Mouse (Mus musculus) megakaryocyte, embryonic 14.5 days (primary cell): ENCODE measurements around the gene Traf5. TPM values are rescaled to one million over a fixed set of nuclear protein-coding genes. Genes with fewer than 3 reads are reported as not detected.

Source experiments
- H3K27me3 ChIP-seq: replicated peaks from 2 replicates; pipeline ENCODE3; 2012; ENCODE audit warnings: inconsistent platforms
- H3K36me3 ChIP-seq: replicated peaks from 2 replicates; pipeline ENCODE3; 2012; ENCODE audit warnings: low read length, inconsistent platforms, mixed read lengths
- H3K4me1 ChIP-seq: 2 replicates; pipeline ENCODE4 v1.6.1; 2012; ENCODE audit warnings: inconsistent platforms
- H3K4me3 ChIP-seq: replicated peaks from 2 replicates; pipeline ENCODE3; 2012; ENCODE audit warnings: moderate library complexity, mild to moderate bottlenecking, inconsistent platforms
- H3K9me3 ChIP-seq: 2 replicates; pipeline ENCODE4 v1.6.1; 2012; ENCODE audit warnings: inconsistent platforms
- FLI1 ChIP-seq: IDR thresholded peaks from 2 replicates; pipeline ENCODE4 v1.6.1; 2012; ENCODE audit warnings: low read length, inconsistent platforms, mixed read lengths
- GATA1 ChIP-seq: IDR thresholded peaks from 3 replicates; pipeline ENCODE4 v1.6.1; 2012; ENCODE audit warnings: mixed read lengths, low read length, inconsistent platforms, borderline replicate concordance
- polyA plus RNA-seq: library from polyadenylated mRNA; stranded (reverse); fragments of >175 nt; gene quantifications from 2 replicates; pipeline ENCODE4 v1.2.3, GENCODE M21; 2012; ENCODE audit warnings: low replicate concordance; ENCODE audit not compliant: insufficient read depth

Traf5 gene
- 3.8 and 8.2 TPM in 2 replicates for polyA plus RNA-seq

- Histone ChIP-seq H3K27me3 (peaks cover 7% of the 10 kb centered on the region), H3K36me3 (peaks cover 39% of the 10 kb centered on the region), H3K4me3 (peak within 1 kb of the TSS; percentile 97), H3K9me3 (no peaks in the 10 kb centered on the region), H3K4me1 (peaks cover 60% of the 10 kb centered on the region)
- TF ChIP-seq FLI1 (no peak), GATA1 (no peak)
Measured at GRCm38 (mm10) chr1:192091806-192092772, at the start of gene Traf5. TSS of gene Traf5 (minus strand) at chr1:192092559.

DNA sequence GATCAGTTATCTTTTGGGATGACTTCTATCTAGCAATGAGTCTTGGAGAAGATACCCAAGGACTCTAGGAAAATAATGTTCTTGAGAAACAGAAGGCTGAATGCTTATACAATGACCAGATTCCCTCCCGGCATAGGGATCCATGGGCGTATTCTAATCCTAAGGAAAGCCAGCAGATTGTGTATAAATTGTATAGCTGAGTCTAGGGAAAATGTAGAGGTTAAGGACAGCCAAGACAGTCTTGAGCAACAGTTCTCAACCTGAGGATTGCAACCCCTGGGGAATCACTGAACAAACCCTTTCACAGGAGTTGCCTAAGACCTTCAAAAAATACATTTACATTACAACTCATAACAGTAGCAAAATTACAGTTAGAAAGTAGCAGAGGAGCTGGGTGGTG is 48.0 kb upstream of the Traf5 start:
- peaks cover 2% of the 10 kb centered on the region for H3K27me3 ChIP-seq
- H3K36me3 ChIP-seq: no peaks in the 10 kb centered on the region
- H3K9me3 ChIP-seq: peaks cover 24% of the 10 kb centered on the region
- no peak overlapping the region for H3K4me3 ChIP-seq
- no peak for TF ChIP-seq FLI1
- TF ChIP-seq GATA1: no peak
- H3K4me1 ChIP-seq: peaks cover 20% of the 10 kb centered on the region

- no peaks in the 10 kb centered on the region for H3K27me3 ChIP-seq
- H3K4me1 ChIP-seq: peaks cover 36% of the 10 kb centered on the region
- no peak for TF ChIP-seq GATA1
- TF ChIP-seq FLI1: no peak
- H3K9me3 ChIP-seq: peaks cover 8% of the 10 kb centered on the region
- H3K36me3 ChIP-seq: peaks cover 16% of the 10 kb centered on the region
- peak within 1 kb of the TSS; percentile 98 for H3K4me3 ChIP-seq
Measured at GRCm38 (mm10) chr1:192137926-192138910, 45.9 kb upstream of the Traf5 start, which contains the start of gene Rcor3. TSS of gene Rcor3 (minus strand) at chr1:192138062.

DNA sequence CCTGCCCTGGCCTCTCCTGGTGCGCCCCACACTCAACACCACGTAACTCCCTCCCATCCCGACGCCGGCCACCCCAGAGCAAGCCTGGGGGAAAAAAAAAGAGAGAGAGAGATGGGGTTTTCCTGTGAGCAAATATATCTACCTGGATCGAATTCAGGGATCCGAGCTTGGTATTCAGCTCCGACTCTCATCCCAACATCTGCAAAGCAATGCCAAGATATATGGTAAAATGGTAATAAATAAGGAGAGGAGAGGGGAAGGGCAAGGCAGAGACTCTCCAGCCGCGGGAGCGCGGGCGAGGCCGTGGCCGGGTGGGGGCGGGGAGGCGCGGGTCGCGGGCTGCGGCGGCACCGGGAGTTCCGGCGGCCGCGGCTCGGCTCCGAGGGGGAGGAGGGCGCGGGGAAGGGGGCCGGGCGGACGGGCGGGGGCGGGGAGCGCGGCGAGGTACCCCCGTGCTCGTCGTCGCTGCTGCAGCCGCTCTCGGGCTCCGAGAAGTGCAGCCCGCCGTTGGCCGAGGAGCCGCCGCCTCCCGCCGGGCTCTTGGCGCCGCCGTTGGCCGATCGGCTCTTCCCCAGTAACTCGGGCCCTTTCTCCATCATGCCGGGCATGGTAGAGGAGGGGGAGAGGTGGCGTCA is 45.0 kb upstream of the Traf5 start:
- Histone ChIP-seq H3K9me3 (peaks cover under 1% of the 10 kb centered on the region; the same call in 1 of the 2 replicates), H3K27me3 (no peaks in the 10 kb centered on the region), H3K4me1 (peaks cover 36% of the 10 kb centered on the region), H3K36me3 (peaks cover 23% of the 10 kb centered on the region), H3K4me3 (peak overlapping the region; percentile 98)
- TF ChIP-seq FLI1 (no peak), GATA1 (no peak)

GRCm38 (mm10) chr1:192136561-192137290 is 44.4 kb upstream of the Traf5 start:
- Histone ChIP-seq H3K4me3 (peak overlapping the region; percentile 98), H3K36me3 (peaks cover 29% of the 10 kb centered on the region), H3K9me3 (no peaks in the 10 kb centered on the region), H3K4me1 (peaks cover 39% of the 10 kb centered on the region), H3K27me3 (no peaks in the 10 kb centered on the region)
- TF ChIP-seq GATA1: no peak
- no peak for TF ChIP-seq FLI1

- TF ChIP-seq FLI1 (no peak), GATA1 (no peak)
- Histone ChIP-seq H3K4me1 (peaks cover 18% of the 10 kb centered on the region; the same call in 1 of the 2 replicates), H3K4me3 (no peak overlapping the region), H3K27me3 (no peaks in the 10 kb centered on the region), H3K9me3 (no peaks in the 10 kb centered on the region), H3K36me3 (peaks cover 84% of the 10 kb centered on the region)
Measured at GRCm38 (mm10) chr1:192130202-192130601, 37.8 kb upstream of the Traf5 start.

- H3K4me1 ChIP-seq: peaks cover 3% of the 10 kb centered on the region; the same call in 1 of the 2 replicates
- TF ChIP-seq GATA1 (no peak), FLI1 (no peak)
Measured at GRCm38 (mm10) chr1:192128343-192128742, 36.0 kb upstream of the Traf5 start.

GRCm38 (mm10) chr1:192125761-192126160 is 33.4 kb upstream of the Traf5 start:
- no peak overlapping the region for H3K4me3 ChIP-seq
- no peaks in the 10 kb centered on the region for H3K9me3 ChIP-seq
- no peak for TF ChIP-seq GATA1
- TF ChIP-seq FLI1: no peak
- peaks cover 93% of the 10 kb centered on the region for H3K36me3 ChIP-seq
- no peaks in the 10 kb centered on the region for H3K4me1 ChIP-seq
- H3K27me3 ChIP-seq: no peaks in the 10 kb centered on the region

More at GRCm38 (mm10) chr1:192128343-192128742, 36.0 kb upstream of the Traf5 start:
- Histone ChIP-seq H3K4me3 (no peak overlapping the region), H3K9me3 (no peaks in the 10 kb centered on the region), H3K27me3 (no peaks in the 10 kb centered on the region), H3K36me3 (peaks cover 88% of the 10 kb centered on the region)
